Mouse (Mus musculus) intestine, postnatal 0 days (tissue): ENCODE data around the gene Eps15. TPM values are rescaled to one million over a fixed set of nuclear protein-coding genes. Genes with fewer than 3 reads are reported as not detected.

ENCODE experiments used
- ATAC-seq: fragments of 200-750 bp; cut with Nextera tagmentation; 2 replicates; pipeline ENCODE4 v1.8.0; 2017; ENCODE audit warnings: mild to moderate bottlenecking, moderate TSS enrichment, moderate library complexity
- H3K27ac ChIP-seq: fragments of 300-500 bp; sonication (generic); 2 replicates; pipeline ENCODE4 v1.5.1; 2014; ENCODE audit warnings: mild to moderate bottlenecking, low read depth, low read length, moderate library complexity
- H3K27me3 ChIP-seq: fragments of 300-500 bp; sonication (generic); replicated peaks from 2 replicates; pipeline ENCODE4 v1.6.1; 2014; ENCODE audit warnings: low read length, mixed read lengths; ENCODE audit not compliant: control insufficient read depth, insufficient read depth
- H3K36me3 ChIP-seq: fragments of 300-500 bp; sonication (generic); 2 replicates; pipeline ENCODE4 v1.6.1; 2014; ENCODE audit warnings: mild to moderate bottlenecking, moderate library complexity; ENCODE audit not compliant: control insufficient read depth, insufficient read depth
- H3K4me1 ChIP-seq: fragments of 300-500 bp; sonication (generic); replicated peaks from 2 replicates; pipeline ENCODE4 v1.6.1; 2014; ENCODE audit warnings: antibody characterized with exemption, low read length, mixed read lengths; ENCODE audit not compliant: control insufficient read depth, insufficient read depth
- H3K4me2 ChIP-seq: fragments of 300-500 bp; sonication (generic); replicated peaks from 2 replicates; pipeline ENCODE4 v1.6.1; 2014; ENCODE audit warnings: low read depth, mild to moderate bottlenecking, moderate library complexity
- H3K4me3 ChIP-seq: fragments of 300-500 bp; sonication (generic); 2 replicates; pipeline ENCODE4 v1.5.1; 2014; ENCODE audit warnings: low read depth, low read length
- H3K9ac ChIP-seq: fragments of 300-500 bp; sonication (generic); 2 replicates; pipeline ENCODE4 v1.6.1; 2014; ENCODE audit warnings: mild to moderate bottlenecking, low read depth, low read length
- H3K9me3 ChIP-seq: fragments of 300-500 bp; sonication (generic); 2 replicates; pipeline ENCODE4 v1.6.1; 2016; ENCODE audit warnings: mixed run types; ENCODE audit not compliant: control insufficient read depth
- CTCF ChIP-seq: sonication (generic); IDR thresholded peaks from 2 replicates; pipeline ENCODE4 v1.5.1; 2016; ENCODE audit warnings: low read depth, mild to moderate bottlenecking, control low read depth, antibody characterized with exemption, moderate library complexity
- WGBS: fragments of 180-500 bp; shearing (Covaris S2); extraction: QIAGEN DNeasy Blood & Tissue Kit; methylation state at CpG from one replicate; pipeline ENCODE4 v1.1.7; 2014; 5-methylcytosine and 5-hydroxymethylcytosine counted together
- polyA plus RNA-seq: library from polyadenylated mRNA; unstranded; fragments of >200 nt; fragmentation: Nextera tagmentation; extraction: Ambion mirVana; gene quantifications from 2 replicates; pipeline ENCODE4 v1.2.1, GENCODE M21; 2015

The Eps15 gene
- polyA plus RNA-seq, 1 experiment from 2014 or later = 18.3 TPM

DNA sequence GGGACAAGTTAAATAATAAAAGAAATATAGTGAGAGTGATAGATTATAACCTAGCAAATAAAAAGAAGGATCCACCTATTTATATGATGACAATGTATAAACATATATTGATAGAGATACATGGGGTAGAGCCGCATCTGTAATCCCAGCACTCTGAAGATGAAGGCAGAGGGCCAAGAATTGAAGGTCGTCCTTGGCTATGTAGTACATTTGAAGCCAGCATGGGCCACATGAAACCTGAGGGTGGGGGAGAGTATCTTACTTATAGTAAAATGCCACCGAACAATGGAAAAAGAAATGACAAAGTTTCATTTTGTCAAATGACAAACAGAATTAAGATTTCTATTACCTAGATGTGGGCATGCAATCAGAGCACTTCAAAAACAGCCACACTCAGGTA, 14.0 kb upstream of the Eps15 start:
- Histone ChIP-seq H3K4me2 (no peak overlapping the region), H3K4me3 (no peak overlapping the region), H3K9me3 (no peaks in the 10 kb centered on the region), H3K27me3 (no peaks in the 10 kb centered on the region), H3K4me1 (no peaks in the 10 kb centered on the region), H3K36me3 (no peaks in the 10 kb centered on the region), H3K27ac (no peak overlapping the region), H3K9ac (no peak overlapping the region)
- ATAC-seq = no peak
- no peak for TF ChIP-seq CTCF
- WGBS = 88% methylated on average over 3 of the region's 3 CpGs

DNA sequence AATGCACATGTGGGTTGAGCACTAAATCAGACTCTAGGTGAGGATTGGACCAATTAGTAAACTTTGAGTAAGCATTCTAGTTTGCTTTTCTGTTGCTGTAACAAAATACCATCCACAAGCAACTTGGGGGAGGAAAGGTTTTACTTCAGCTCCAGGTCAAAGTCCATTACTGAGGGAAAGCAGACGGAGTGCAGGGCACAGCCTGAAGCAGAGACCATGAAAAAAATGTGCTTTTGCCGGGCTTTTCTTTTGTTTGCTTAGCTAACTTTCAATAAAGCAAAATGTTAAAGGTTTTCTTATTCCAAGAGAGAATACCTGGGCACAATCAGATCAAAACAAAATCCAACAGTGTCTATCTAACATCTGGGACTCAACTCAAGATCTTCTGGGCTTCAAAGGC, 13.3 kb upstream of the Eps15 start:
- no peak overlapping the region for H3K4me3 ChIP-seq
- H3K27ac ChIP-seq = no peak overlapping the region
- H3K4me1 ChIP-seq = no peaks in the 10 kb centered on the region
- no peaks in the 10 kb centered on the region for H3K36me3 ChIP-seq
- ATAC-seq = no peak
- no peak overlapping the region for H3K9ac ChIP-seq
- WGBS = 37% methylated on average over 2 of the region's 2 CpGs
- H3K4me2 ChIP-seq = no peak overlapping the region
- no peak for TF ChIP-seq CTCF
- H3K9me3 ChIP-seq = no peaks in the 10 kb centered on the region
- H3K27me3 ChIP-seq = no peaks in the 10 kb centered on the region

DNA sequence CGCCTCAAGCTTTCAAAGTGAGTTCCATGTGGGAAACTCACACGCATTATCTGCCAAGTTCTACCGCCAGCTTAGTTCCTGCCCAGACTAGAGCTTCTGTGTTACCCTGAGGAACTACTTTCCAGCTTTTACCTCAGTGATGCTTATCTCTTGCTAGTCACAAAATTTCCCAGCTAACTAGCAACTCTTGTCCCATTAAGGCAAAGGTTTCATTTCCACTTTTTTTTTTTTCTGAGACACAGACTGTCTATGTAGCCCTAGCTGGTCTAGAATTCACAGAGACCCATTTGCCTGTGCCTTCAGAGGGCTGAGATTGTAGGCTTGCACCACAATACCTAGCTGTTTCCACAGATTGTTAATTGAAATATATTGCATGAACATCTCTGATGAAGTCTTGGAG, 12.6 kb upstream of the Eps15 start:
- no peak overlapping the region for H3K4me2 ChIP-seq
- no peak overlapping the region for H3K27ac ChIP-seq
- no peak overlapping the region for H3K9ac ChIP-seq
- no peak overlapping the region for H3K4me3 ChIP-seq
- no peaks in the 10 kb centered on the region for H3K9me3 ChIP-seq
- no peaks in the 10 kb centered on the region for H3K4me1 ChIP-seq
- 85% methylated on average over 3 of the region's 3 CpGs for WGBS
- H3K27me3 ChIP-seq = no peaks in the 10 kb centered on the region
- no peak for TF ChIP-seq CTCF
- no peak for ATAC-seq
- no peaks in the 10 kb centered on the region for H3K36me3 ChIP-seq

DNA sequence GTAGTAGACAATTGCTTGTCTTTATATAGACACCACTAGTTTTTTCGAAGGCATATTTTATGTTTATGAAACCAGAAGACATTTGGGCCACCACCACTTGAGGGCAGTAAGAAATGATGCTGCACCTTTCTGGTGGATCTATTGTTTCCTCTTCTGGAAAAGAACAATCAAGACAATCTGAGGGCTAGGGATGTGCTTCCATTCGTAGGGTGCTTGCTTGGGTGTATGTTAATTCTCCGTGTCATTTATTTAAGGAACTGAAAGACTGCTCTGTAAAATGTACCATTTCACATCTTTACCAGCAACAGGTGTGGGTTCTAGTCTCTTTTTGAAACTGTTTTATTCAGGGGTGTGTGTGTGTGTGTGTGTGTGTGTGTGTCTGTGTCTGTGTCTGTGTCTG, 11.2 kb upstream of the Eps15 start:
- no peak for ATAC-seq
- Histone ChIP-seq H3K36me3 (no peaks in the 10 kb centered on the region), H3K9ac (no peak overlapping the region), H3K27me3 (no peaks in the 10 kb centered on the region), H3K4me1 (no peaks in the 10 kb centered on the region), H3K9me3 (no peaks in the 10 kb centered on the region), H3K27ac (no peak overlapping the region), H3K4me3 (no peak overlapping the region), H3K4me2 (no peak overlapping the region)
- peak; percentile 24; the same call in 1 of the 2 replicates for TF ChIP-seq CTCF
- 81% methylated on average over 3 of the region's 3 CpGs for WGBS

DNA sequence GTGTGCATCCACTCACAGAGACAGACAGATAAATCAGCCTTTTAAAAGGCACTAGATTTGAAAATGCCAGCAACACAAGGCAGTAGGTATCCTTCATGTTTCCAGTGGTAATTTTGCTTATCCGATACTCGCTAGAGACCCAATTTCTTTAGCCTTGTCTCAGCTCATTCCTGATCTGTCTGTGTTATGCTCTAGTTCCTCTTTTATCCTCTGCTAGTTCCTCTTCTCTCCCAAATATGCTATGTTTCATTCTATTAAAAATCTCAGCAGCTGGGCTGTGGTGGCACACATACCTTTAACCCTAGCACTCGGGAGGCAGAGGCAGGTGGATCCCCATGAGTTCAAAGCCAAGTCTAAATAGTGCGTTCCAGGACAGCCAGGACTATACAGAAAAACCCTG, 8.3 kb upstream of the Eps15 start:
- no peak overlapping the region for H3K27ac ChIP-seq
- ATAC-seq = no peak
- H3K36me3 ChIP-seq = no peaks in the 10 kb centered on the region
- WGBS = 91% methylated on average over 4 of the region's 4 CpGs
- H3K4me1 ChIP-seq = no peaks in the 10 kb centered on the region
- H3K4me2 ChIP-seq = no peak overlapping the region
- H3K9ac ChIP-seq = no peak overlapping the region
- H3K4me3 ChIP-seq = no peak overlapping the region
- no peak for TF ChIP-seq CTCF
- no peaks in the 10 kb centered on the region for H3K27me3 ChIP-seq
- H3K9me3 ChIP-seq = no peaks in the 10 kb centered on the region

DNA sequence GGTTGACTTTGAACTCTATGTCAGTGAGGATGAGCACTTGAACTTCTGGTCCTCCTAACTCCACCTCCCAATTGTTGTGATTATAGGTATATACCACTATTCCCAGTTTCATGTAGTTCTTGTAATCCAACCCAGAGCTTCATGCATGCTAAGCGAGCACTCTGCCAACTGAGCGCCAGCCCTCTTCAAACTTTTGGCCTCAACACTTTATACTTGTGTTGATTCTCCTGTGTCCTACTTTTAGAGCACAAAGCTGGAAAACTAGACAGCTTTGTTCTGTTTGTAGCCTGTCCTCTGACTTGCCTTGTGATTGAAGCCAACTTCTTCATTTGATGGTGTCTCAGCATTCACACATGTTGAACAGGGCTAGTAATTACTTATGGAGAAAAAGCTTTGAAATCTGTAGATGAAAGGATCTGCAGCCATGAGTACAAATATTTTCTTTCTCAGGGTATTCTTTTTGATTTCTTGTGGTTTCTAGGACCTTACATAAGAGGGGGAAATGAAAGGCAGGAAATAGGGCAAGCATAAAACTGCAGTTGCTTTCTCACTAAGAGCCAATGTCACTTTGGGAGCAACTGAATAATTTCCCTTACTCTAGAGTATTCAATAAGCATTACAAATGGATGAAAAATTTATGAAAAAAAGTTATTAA, 6.4 kb upstream of the Eps15 start:
- no peaks in the 10 kb centered on the region for H3K4me1 ChIP-seq
- H3K4me3 ChIP-seq = no peak overlapping the region
- H3K4me2 ChIP-seq = no peak overlapping the region
- no peaks in the 10 kb centered on the region for H3K9me3 ChIP-seq
- no peak for TF ChIP-seq CTCF
- no peak overlapping the region for H3K9ac ChIP-seq
- WGBS = 91% methylated on average over 2 of the region's 2 CpGs
- no peaks in the 10 kb centered on the region for H3K27me3 ChIP-seq
- H3K36me3 ChIP-seq = no peaks in the 10 kb centered on the region
- no peak for ATAC-seq
- no peak overlapping the region for H3K27ac ChIP-seq
